Mouse (Mus musculus): ENCODE data around the gene Slc38a6.

Slc38a6 gene

GRCm38 (mm10) chr12:73357736-73358135 lies 71.2 kb downstream of the Slc38a6 start:
- DNase-seq, result no peak

DNA sequence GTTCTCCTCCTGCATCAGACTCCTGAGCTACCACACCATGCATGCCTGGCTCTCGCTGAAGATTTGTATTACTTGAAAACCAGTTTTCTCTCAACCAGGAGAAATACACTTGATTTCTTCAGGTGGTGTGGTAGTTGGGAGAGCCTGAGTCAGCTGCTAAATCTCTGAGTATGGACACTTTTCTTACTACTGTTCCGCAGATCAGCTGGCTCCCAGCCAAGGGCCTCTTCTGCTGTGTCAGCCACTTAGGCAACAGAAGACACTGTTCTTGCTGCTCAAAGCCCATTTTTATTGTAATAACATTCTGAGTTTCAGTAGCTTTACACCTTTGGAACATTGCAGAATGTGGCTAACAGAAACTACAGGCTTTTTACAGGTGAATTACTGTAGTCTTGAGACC lies 72.1 kb downstream of the Slc38a6 start:
- peak; percentile 27 for DNase-seq

- no peak for DNase-seq
Measured at GRCm38 (mm10) chr12:73359520-73359919, 72.9 kb downstream of the Slc38a6 start.

DNA sequence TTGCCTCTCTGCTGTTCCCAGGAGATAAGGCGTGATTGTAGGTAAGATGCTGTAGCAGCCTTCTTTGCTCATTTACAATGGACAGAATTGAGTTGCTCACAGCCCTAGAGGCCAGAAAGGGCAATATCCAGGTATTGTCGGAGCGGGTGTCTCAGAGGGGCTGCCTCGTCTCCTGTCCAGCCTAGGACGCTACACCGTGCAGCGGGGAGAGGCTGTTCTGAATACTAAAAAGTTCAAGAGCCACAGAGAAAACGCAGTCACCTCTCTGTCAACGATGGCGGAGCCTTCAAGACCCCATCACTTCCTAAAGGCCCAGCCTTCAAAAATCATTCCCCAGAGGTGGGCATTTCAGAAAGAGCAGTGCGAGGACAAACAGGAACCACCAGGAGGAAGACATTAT lies 74.6 kb downstream of the Slc38a6 start:
- DNase-seq, result no peak

DNA sequence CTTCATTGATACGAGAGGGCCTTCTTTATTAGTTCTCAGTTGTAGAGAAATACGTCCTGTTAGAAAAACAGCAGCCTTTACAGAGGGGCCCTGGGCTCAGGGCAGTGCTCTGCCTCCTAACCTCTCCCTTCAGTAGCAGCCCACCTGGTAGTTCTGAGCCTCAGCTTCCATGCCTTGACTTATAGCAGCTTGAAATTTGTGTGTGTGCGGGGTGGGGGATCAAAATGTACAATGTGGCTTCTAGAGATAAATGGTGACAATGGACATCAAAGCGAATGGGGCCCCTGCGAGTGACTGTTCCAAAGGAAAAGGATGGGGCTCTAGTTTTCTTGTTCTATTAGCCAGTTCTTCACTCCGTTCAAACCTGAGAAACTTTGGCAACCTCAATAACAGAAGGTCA lies 76.8 kb downstream of the Slc38a6 start:
- no peak for DNase-seq

DNA sequence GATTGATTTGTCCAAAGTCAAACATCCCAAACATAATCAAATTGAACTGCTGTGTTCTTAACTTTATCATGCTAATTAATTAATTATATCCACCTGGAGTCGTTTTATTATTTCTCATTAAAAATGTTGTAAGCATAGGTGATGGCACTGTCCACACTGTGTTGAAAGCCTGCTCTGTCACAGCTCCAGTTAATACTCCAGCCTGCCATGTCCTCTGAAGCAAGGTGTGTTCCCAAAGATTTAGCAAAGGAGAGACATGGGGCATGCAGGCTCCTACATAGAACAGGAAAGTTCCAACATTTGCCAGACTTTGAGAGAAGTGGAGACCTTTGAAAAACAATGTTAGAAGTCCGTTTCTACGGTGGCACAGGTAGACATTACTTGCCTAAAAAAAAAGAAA lies 77.4 kb downstream of the Slc38a6 start:
- DNase-seq, result no peak

DNA sequence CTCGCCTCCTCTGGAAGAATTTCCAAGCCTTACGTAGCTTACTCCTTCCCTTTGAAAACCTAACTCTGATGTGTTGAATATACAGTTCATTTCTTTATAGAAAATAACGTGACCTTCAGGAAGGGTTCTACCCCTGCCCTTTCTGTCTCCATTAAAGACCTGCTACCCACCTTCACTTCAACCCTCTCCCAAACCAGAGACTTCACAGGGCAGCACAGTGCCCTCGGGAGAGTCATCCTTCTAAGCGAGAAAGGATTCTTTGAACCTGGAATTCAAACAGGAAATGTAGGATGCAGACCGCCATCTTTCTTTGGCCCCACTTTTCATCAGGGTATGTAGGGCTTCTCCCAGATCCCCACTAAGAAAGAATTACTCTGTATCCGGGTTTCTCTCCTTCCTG lies 80.0 kb downstream of the Slc38a6 start:
- no peak for DNase-seq

DNA sequence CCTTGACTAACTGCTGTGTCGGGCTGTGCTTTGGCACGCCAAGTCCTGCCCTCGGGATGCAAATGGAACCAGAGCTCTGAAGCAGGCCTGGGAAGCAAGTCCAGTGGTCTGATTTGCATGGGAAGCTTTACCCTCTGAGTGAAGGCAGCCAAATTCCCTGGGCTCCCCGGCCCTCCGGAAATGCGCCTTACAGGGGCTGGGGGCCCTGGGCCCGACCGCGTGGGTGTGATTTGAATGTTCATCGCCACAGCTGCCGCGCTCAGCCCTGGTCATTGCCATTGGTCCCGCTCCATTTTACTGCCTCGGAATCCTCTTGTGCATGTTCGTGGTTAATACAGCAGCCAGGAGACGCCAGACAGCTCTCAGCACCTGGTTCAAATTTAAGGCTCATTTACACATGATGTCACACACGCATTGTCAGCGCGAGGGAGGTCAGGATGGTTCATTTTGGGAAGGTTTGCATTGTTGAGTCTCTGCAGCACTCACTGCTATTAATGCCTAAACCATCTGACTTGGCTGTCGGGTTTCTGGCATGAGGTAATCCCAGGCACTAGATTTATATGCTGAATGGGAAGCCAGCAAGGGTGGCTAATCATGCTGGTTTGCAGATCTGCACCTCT lies 81.0 kb downstream of the Slc38a6 start:
- peak; percentile 15 for DNase-seq

- no peak for DNase-seq
Measured at GRCm38 (mm10) chr12:73368868-73369608, 82.5 kb downstream of the Slc38a6 start.

- DNase-seq, result no peak
Measured at GRCm38 (mm10) chr12:73370367-73370944, 83.9 kb downstream of the Slc38a6 start.

- no peak for DNase-seq
Measured at GRCm38 (mm10) chr12:73371132-73371531, 84.6 kb downstream of the Slc38a6 start.

GRCm38 (mm10) chr12:73378026-73378425 lies 91.4 kb downstream of the Slc38a6 start:
- no peak for DNase-seq

DNA sequence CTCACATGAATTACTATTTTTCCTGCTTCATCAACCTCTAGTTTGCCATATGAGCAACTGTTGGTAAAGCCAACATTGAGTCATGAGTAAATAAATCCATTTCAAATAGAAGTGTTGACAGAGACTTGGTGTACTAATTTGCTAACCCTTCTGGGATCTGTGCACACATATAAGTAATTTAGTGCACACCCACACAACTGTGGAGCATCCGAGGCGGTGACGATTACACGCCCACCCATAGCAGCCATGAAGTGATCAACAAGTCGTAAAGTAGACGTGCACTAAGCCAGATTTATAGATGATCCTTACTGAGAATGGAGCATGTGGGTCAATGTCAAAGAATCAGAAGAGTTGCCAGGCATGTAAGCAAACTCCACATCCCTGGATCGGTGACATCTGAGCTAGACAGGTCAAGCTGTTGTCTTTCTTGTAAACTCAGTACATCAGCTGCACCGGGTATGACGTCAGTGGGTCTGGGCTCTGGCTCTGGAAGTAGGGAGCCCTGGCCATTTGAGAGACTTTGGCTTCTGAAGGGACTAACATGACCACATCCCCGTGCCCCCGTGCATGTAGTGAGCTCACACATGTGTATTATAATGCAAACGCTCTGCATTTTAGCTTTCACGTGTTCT lies 92.3 kb downstream of the Slc38a6 start:
- no peak for DNase-seq

- DNase-seq, result no peak
Measured at GRCm38 (mm10) chr12:73380686-73381360, 94.2 kb downstream of the Slc38a6 start.

- DNase-seq, result no peak
Measured at GRCm38 (mm10) chr12:73381452-73381851, 94.9 kb downstream of the Slc38a6 start.

DNA sequence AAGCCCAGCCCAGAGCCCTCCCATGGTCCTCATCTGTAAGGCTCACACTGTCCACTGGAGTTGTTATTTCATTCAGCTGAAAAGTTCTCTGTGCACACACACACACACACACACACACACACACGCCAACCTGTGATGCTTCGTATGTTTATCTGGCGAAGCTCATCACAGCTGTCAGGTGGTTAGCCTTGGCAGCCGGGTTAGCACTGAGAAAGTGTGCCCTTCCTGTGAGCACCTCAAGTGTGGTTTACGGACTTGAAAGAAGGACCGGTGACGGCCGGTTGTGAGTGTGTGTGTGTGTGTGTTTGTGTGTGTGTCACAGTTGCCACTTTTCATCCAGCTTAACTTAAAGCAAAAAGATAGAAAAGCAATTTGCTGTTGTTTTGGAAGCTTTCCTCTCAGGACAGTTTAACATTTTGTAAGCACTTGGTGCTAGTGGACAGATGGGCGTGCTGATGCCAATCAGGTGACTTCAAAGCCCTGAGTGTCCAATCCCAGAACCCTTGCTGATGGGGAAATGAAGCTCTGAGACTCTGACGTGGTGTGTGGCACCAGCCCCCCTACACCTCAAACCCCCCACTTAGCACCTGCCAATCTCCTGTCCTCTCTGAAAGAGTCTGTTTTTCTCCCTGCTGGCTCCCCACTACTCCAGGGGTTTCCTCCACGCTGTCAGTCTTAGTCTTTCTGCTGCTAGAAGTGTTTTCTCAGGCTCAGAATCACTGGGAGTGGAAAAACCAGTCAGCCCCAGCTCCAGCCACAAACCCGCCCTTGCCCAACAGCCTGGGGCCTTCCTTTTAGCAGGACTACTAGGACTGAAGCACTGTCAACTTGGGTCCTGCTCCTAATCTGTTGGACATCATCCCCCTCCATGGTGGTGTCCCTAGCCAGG lies 96.0 kb downstream of the Slc38a6 start:
- DNase-seq, result no peak

GRCm38 (mm10) chr12:73383179-73383510 lies 96.6 kb downstream of the Slc38a6 start:
- DNase-seq, result no peak

- DNase-seq, result no peak
Measured at GRCm38 (mm10) chr12:73383861-73384260, 97.3 kb downstream of the Slc38a6 start.

DNA sequence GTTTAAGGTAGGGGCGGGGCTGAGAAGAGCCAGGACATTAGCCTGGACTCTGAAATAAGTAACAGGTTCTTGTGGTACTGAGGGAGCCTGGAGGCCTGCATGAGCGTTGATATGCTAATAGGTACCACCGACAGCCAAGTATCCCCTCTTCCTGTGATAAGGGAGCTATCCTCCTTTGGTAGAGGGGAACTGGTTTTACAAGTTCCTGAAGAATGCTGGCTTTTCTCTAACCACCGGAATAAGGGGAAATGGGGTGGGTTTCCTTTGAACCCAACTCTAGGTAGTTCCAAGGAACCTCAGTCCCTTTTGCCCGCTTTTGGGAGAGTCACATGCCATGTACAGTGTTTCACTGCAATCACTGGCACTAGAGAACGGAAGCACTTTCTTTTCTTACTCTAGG lies 98.2 kb downstream of the Slc38a6 start:
- no peak for DNase-seq

- DNase-seq, result no peak
Measured at GRCm38 (mm10) chr12:73392507-73392906, 105.9 kb downstream of the Slc38a6 start.

DNA sequence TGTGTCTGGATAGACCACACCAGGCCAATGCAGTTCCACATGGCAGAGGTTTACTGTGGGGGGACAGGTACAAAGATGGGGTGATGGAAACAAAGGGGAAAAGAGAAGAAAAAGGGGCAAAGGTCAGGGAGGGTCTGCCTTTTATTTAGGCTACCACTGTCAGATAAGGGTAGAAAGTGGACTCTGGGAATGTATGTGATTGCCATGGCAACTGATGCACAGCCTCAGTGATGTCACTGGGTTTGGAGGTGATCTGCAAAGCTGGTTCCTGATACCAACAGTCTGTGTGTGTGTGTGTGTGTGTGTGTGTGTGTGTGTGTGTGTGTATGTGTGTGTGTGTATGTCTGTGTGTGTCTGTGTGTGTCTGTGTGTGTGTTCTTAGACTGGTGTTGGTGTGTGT lies 106.4 kb downstream of the Slc38a6 start:
- no peak for DNase-seq

- no peak for DNase-seq
Measured at GRCm38 (mm10) chr12:73393881-73394291, 107.3 kb downstream of the Slc38a6 start.
